Mouse (Mus musculus): ENCODE measurements at regions not wholly inside any gene's neighbourhood (a gene's known extent, or its start where the extent isn't known, plus 50 kb on each side); places are given as distances from the start of the nearest gene placed in this dataset.

GRCm38 (mm10) chr8:26226612-26227528 lies 107.5 kb downstream of the Gm45692 start:
- no peak for DNase-seq (ENCODE audit: low read depth, low spot score)

- no peak for DNase-seq (ENCODE audit: low read depth, low spot score)
Measured at GRCm38 (mm10) chr8:26227529-26227895, 108.2 kb downstream of the Gm45692 start.

- no peak for DNase-seq (ENCODE audit: low read depth, low spot score)
Measured at GRCm38 (mm10) chr8:26229548-26229947, 110.2 kb downstream of the Gm45692 start.

GRCm38 (mm10) chr8:26239075-26239474 lies 119.7 kb downstream of the Gm45692 start:
- no peak for DNase-seq (ENCODE audit: low read depth, low spot score)

- DNase-seq (ENCODE audit: low read depth, low spot score) = no peak
Measured at GRCm38 (mm10) chr8:26239604-26240003, 120.3 kb downstream of the Gm45692 start.

- DNase-seq (ENCODE audit: low read depth, low spot score) = no peak
Measured at GRCm38 (mm10) chr8:26243743-26244142, 124.4 kb downstream of the Gm45692 start.

GRCm38 (mm10) chr8:26244308-26244707 lies 125.0 kb downstream of the Gm45692 start:
- DNase-seq (ENCODE audit: low read depth, low spot score) = no peak

- DNase-seq (ENCODE audit: low read depth, low spot score) = peak; percentile 10
Measured at GRCm38 (mm10) chr8:26255191-26255669, 135.9 kb downstream of the Gm45692 start.

- no peak for DNase-seq (ENCODE audit: low read depth, low spot score)
Measured at GRCm38 (mm10) chr8:26260294-26260693, 141.0 kb downstream of the Gm45692 start.

- no peak for DNase-seq (ENCODE audit: low read depth, low spot score)
Measured at GRCm38 (mm10) chr8:26262536-26262935, 143.2 kb downstream of the Gm45692 start.

GRCm38 (mm10) chr8:26264869-26265321 lies 145.6 kb downstream of the Gm45692 start:
- DNase-seq (ENCODE audit: low read depth, low spot score) = no peak

- DNase-seq (ENCODE audit: low read depth, low spot score) = no peak
Measured at GRCm38 (mm10) chr8:26265366-26265765, 146.0 kb downstream of the Gm45692 start.

GRCm38 (mm10) chr8:26266384-26266783 lies 147.1 kb downstream of the Gm45692 start:
- DNase-seq (ENCODE audit: low read depth, low spot score) = no peak

- no peak for DNase-seq (ENCODE audit: low read depth, low spot score)
Measured at GRCm38 (mm10) chr8:26267569-26267968, 148.2 kb downstream of the Gm45692 start.

GRCm38 (mm10) chr8:26268751-26269415 lies 149.5 kb downstream of the Gm45692 start:
- DNase-seq (ENCODE audit: low read depth, low spot score) = no peak

GRCm38 (mm10) chr8:26272110-26272509 lies 152.8 kb downstream of the Gm45692 start:
- DNase-seq (ENCODE audit: low read depth, low spot score) = peak; percentile 13

- no peak for DNase-seq (ENCODE audit: low read depth, low spot score)
Measured at GRCm38 (mm10) chr8:26272675-26273414, 153.5 kb downstream of the Gm45692 start.

GRCm38 (mm10) chr8:26273415-26273760 lies 154.1 kb downstream of the Gm45692 start:
- no peak for DNase-seq (ENCODE audit: low read depth, low spot score)

GRCm38 (mm10) chr8:26273792-26274191 lies 154.5 kb downstream of the Gm45692 start:
- no peak for DNase-seq (ENCODE audit: low read depth, low spot score)

- no peak for DNase-seq (ENCODE audit: low read depth, low spot score)
Measured at GRCm38 (mm10) chr8:26274481-26274880, 155.1 kb downstream of the Gm45692 start.

- no peak for DNase-seq (ENCODE audit: low read depth, low spot score)
Measured at GRCm38 (mm10) chr8:26282156-26282935, 163.0 kb downstream of the Gm45692 start.

Data from CD4-positive, CD25-positive, alpha-beta regulatory T cell, adult 2 months (primary cell).